Mouse (Mus musculus) lung, embryonic 14.5 days (tissue): ENCODE data around the gene Scnn1b. TPM values are rescaled to one million over a fixed set of nuclear protein-coding genes. Genes with fewer than 3 reads are reported as not detected.

Experiments used
- ATAC-seq: fragments of 200-750 bp; cut with Nextera tagmentation; 2 replicates; pipeline ENCODE4 v1.8.0; 2017; ENCODE audit warnings: mild to moderate bottlenecking, moderate TSS enrichment, moderate library complexity; ENCODE audit not compliant: insufficient read depth
- DNase-seq: peaks from one replicate; pipeline ENCODE4 v3.0.0-alpha.2; 2015
- H3K27ac ChIP-seq: fragments of 300-500 bp; sonication (generic); 2 replicates; pipeline ENCODE4 v1.5.1; 2014; ENCODE audit warnings: low read depth, mild to moderate bottlenecking, moderate library complexity
- H3K27me3 ChIP-seq: fragments of 300-500 bp; sonication (generic); 2 replicates; pipeline ENCODE4 v1.6.1; 2014; ENCODE audit warnings: low read length, control low read depth; ENCODE audit not compliant: insufficient read depth
- H3K36me3 ChIP-seq: fragments of 300-500 bp; sonication (generic); 2 replicates; pipeline ENCODE4 v1.6.1; 2014; ENCODE audit warnings: control low read depth; ENCODE audit not compliant: insufficient read depth
- H3K4me1 ChIP-seq: fragments of 300-500 bp; sonication (generic); 2 replicates; pipeline ENCODE4 v1.6.1; 2014; ENCODE audit warnings: antibody characterized with exemption, control low read depth; ENCODE audit not compliant: insufficient read depth
- H3K4me2 ChIP-seq: fragments of 300-500 bp; sonication (generic); 2 replicates; pipeline ENCODE4 v1.6.1; 2014; ENCODE audit warnings: mild to moderate bottlenecking
- H3K4me3 ChIP-seq: fragments of 300-500 bp; sonication (generic); 2 replicates; pipeline ENCODE4 v1.5.1; 2014; ENCODE audit warnings: low read depth, low read length
- H3K9ac ChIP-seq: fragments of 300-500 bp; sonication (generic); 2 replicates; pipeline ENCODE4 v1.6.1; 2014
- H3K9me3 ChIP-seq: fragments of 300-500 bp; sonication (generic); 2 replicates; pipeline ENCODE4 v1.6.1; 2016; ENCODE audit warnings: low read depth, low read length, control low read depth
- CTCF ChIP-seq: IDR thresholded peaks from 2 replicates; pipeline ENCODE4 v1.5.1; 2016; ENCODE audit warnings: antibody characterized with exemption, low read depth
- WGBS: fragments of 180-500 bp; shearing (Covaris S2); extraction: QIAGEN DNeasy Blood & Tissue Kit; methylation state at CpG from one replicate; pipeline ENCODE4 v1.1.7; 2014; 5-methylcytosine and 5-hydroxymethylcytosine counted together
- polyA plus RNA-seq: library from polyadenylated mRNA; unstranded; fragments of >200 nt; fragmentation: Nextera tagmentation; extraction: Ambion mirVana; gene quantifications from 2 replicates; pipeline ENCODE4 v1.2.1, GENCODE M21; 2014

Scnn1b gene
- polyA plus RNA-seq, 1 experiment from 2014 or later: 4.4 TPM

DNA sequence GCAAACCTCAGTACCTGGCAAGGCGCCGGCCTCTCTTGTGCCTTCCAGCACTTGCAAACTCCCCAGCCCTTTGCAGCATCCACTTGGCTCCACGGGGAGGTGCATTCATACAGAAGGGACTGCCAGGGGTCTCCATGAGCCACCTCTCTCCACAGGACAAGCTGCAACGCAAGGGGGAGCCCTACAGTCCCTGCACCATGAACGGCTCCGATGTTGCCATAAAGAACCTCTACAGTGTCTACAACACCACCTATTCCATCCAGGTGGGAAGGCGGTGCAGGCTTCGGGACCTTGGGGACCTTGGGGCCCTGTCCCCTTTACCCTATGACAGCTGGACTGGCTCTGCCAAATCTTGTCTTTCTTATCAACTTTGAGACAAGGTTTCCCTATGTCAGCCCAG, 47.4 kb downstream of the Scnn1b start:
- Histone ChIP-seq H3K4me2 (no peak overlapping the region), H3K9ac (no peak overlapping the region), H3K27me3 (no peaks in the 10 kb centered on the region), H3K36me3 (no peaks in the 10 kb centered on the region), H3K4me3 (no peak overlapping the region), H3K9me3 (no peaks in the 10 kb centered on the region), H3K27ac (no peak overlapping the region), H3K4me1 (no peaks in the 10 kb centered on the region)
- ATAC-seq (no peak), DNase-seq (no peak)
- WGBS: 67% methylated on average over 8 of the region's 8 CpGs
- no peak; the same call in 1 of the 2 replicates for TF ChIP-seq CTCF

GRCm38 (mm10) chr7:121913944-121914343, 49.1 kb downstream of the Scnn1b start:
- H3K4me2 ChIP-seq: no peak overlapping the region
- peak; percentile 41; the same call in 1 of the 2 replicates for ATAC-seq
- WGBS: 56% methylated on average over 6 of the region's 6 CpGs

GRCm38 (mm10) chr7:121924361-121924760, 59.5 kb downstream of the Scnn1b start:
- Histone ChIP-seq H3K4me3 (no peak overlapping the region), H3K27me3 (no peaks in the 10 kb centered on the region), H3K36me3 (peaks cover 39% of the 10 kb centered on the region), H3K4me1 (no peaks in the 10 kb centered on the region), H3K9ac (no peak overlapping the region), H3K27ac (no peak overlapping the region), H3K9me3 (no peaks in the 10 kb centered on the region), H3K4me2 (no peak overlapping the region)
- no peak for ATAC-seq
- TF ChIP-seq CTCF: no peak
- 96% methylated on average over 7 of the region's 7 CpGs for WGBS
- DNase-seq: no peak

More at GRCm38 (mm10) chr7:121913944-121914343, 49.1 kb downstream of the Scnn1b start:
- no peak overlapping the region for H3K4me3 ChIP-seq
- no peak for DNase-seq
- no peaks in the 10 kb centered on the region for H3K36me3 ChIP-seq
- no peak overlapping the region for H3K27ac ChIP-seq
- H3K4me1 ChIP-seq: no peaks in the 10 kb centered on the region
- TF ChIP-seq CTCF: no peak
- no peaks in the 10 kb centered on the region for H3K27me3 ChIP-seq
- H3K9ac ChIP-seq: no peak overlapping the region
- H3K9me3 ChIP-seq: no peaks in the 10 kb centered on the region

DNA sequence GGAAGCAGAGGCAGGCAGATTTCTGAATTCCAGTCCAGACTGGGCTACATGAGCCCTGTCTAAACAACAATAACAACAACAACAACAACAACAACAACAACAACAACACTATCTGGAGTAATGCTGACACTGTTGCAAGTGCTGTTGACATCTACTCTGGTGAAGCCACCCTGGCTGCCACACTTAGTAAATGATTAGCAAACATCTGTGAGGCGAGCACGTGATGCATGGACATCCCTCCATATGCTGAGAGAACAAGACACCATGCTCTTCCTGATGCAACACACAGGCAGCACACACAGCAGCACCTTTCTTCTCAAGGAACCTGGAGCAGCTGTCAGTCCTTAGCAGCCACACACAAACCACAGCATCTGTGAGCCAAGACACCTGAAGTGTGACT, 63.0 kb downstream of the Scnn1b start:
- TF ChIP-seq CTCF: no peak
- WGBS: 85% methylated on average over 2 of the region's 2 CpGs
- ATAC-seq (no peak), DNase-seq (no peak)
- Histone ChIP-seq H3K4me1 (no peaks in the 10 kb centered on the region), H3K36me3 (peaks cover 45% of the 10 kb centered on the region), H3K4me3 (no peak overlapping the region), H3K9me3 (no peaks in the 10 kb centered on the region), H3K4me2 (no peak overlapping the region), H3K27me3 (no peaks in the 10 kb centered on the region), H3K27ac (no peak overlapping the region), H3K9ac (no peak overlapping the region)

DNA sequence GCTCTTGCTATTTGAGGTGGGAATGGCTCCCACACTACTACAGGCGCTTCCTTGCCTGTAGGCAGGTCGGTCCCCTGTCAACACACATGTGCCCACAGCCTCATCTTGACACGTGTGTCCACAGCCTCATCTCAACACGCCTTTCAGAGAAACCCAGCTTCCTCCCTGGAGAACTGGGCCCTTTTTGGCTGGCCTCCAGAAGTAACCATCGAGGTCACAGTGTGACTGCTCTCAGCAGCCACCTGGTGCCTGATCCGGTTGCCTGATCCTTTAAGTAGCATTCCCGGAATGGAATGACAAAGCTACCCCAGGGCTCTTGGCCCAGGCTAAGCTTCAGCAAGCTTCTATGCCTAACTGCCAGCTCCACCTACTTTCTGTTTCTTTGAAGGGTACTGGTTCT, 66.4 kb downstream of the Scnn1b start:
- H3K9ac ChIP-seq: no peak overlapping the region
- peaks cover 1% of the 10 kb centered on the region; the same call in 1 of the 2 replicates for H3K4me1 ChIP-seq
- no peak for TF ChIP-seq CTCF
- no peak overlapping the region for H3K27ac ChIP-seq
- 44% methylated on average over 7 of the region's 7 CpGs for WGBS
- no peak overlapping the region for H3K4me3 ChIP-seq
- H3K4me2 ChIP-seq: no peak overlapping the region
- DNase-seq: peak; percentile 44
- peaks cover 32% of the 10 kb centered on the region for H3K36me3 ChIP-seq
- ATAC-seq: peak; percentile 15; the same call in 1 of the 2 replicates
- H3K9me3 ChIP-seq: no peaks in the 10 kb centered on the region
- H3K27me3 ChIP-seq: no peaks in the 10 kb centered on the region

GRCm38 (mm10) chr7:121933675-121934074, 68.8 kb downstream of the Scnn1b start:
- no peak for TF ChIP-seq CTCF
- DNase-seq: no peak
- no peaks in the 10 kb centered on the region for H3K9me3 ChIP-seq
- no peaks in the 10 kb centered on the region for H3K27me3 ChIP-seq
- H3K27ac ChIP-seq: no peak overlapping the region
- no peak for ATAC-seq
- H3K9ac ChIP-seq: no peak overlapping the region
- WGBS: 38% methylated on average over 6 of the region's 6 CpGs
- H3K36me3 ChIP-seq: peaks cover 25% of the 10 kb centered on the region
- no peak overlapping the region for H3K4me3 ChIP-seq
- H3K4me1 ChIP-seq: peaks cover 5% of the 10 kb centered on the region; the same call in 1 of the 2 replicates
- H3K4me2 ChIP-seq: no peak overlapping the region

- H3K9me3 ChIP-seq: no peaks in the 10 kb centered on the region
- H3K4me1 ChIP-seq: peaks cover 5% of the 10 kb centered on the region; the same call in 1 of the 2 replicates
- H3K4me3 ChIP-seq: no peak overlapping the region
- peaks cover 20% of the 10 kb centered on the region for H3K36me3 ChIP-seq
- DNase-seq (no peak), ATAC-seq (no peak)
- no peak overlapping the region for H3K9ac ChIP-seq
- H3K27ac ChIP-seq: peak overlapping the region; percentile 18; the same call in 1 of the 2 replicates
- no peaks in the 10 kb centered on the region for H3K27me3 ChIP-seq
- H3K4me2 ChIP-seq: no peak overlapping the region
- WGBS: 85% methylated on average over 2 of the region's 2 CpGs
- TF ChIP-seq CTCF: no peak
These were observed 69.5 kb downstream of the Scnn1b start for GRCm38 (mm10) chr7:121934346-121934745.
